Mouse (Mus musculus) CD4-positive, CD25-positive, alpha-beta regulatory T cell, adult 2 months (primary cell): ENCODE measurements around the gene Nebl.
A peak's percentile ranks its signal among the peaks of the same experiment; 100 is the strongest.

Experiments
- DNase-seq: peaks from one replicate; pipeline ENCODE4 v3.0.0-alpha.2; 2012; ENCODE audit warnings: low read depth, low spot score

The Nebl gene

GRCm38 (mm10) chr2:17524205-17524978, 206.9 kb downstream of the Nebl start:
- DNase-seq: no peak

DNA sequence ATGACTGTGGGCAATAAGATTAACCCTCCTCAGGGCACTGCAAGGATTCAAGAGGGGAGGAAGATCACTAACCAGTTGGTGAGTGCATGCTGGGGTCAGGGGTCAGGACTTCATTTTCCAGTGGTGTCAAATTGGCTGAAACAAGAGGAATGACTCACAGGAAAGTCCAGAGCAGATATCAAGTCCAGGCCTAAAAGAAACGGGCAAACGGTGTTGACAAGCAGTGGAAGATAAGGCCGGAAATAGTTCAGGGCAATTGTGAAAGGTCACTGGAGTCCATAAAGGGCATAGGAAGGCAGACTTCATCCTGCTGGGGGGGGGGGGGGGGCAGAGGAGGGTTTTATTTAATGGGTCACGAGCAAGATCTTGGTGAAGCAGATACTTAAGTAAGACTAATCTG, 207.5 kb downstream of the Nebl start:
- DNase-seq: no peak

DNA sequence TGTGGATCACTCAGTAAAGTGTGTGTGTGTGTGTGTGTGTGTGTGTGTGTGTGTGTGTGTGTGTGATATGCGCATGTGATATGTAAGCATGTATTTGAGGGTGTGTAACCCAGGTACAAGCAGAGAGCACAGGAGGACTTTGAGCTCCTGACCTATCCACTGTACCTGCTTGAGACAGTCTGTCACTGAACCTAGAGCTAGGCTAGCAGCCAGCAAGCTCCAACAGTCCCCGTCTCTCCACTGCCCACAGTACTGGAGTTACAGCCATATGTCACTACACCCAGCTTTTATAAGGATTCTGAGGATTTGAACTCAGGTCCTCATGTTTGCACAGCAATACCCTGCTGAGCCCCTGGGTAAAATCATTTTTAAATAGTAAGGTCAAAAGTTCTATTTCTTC, 215.6 kb downstream of the Nebl start:
- no peak for DNase-seq

DNA sequence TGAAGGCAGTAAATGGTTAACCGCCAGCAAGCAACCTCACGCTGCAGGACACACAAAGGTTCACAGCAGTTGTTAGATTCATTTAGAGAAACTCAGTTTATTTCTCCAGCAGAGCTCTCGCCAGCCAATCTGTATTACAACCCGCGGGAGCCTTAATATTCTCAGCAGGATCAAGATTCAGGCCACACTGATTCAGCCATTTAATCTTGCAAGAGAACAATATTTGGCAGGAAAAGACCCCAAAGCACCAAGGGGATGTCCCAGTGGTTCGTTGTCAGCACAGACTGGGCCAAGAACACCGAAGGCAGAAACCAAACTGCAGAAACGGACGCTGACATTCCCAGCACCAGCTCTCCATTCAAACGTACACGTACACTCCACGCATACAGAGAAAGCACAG, 216.5 kb downstream of the Nebl start:
- DNase-seq: no peak

DNA sequence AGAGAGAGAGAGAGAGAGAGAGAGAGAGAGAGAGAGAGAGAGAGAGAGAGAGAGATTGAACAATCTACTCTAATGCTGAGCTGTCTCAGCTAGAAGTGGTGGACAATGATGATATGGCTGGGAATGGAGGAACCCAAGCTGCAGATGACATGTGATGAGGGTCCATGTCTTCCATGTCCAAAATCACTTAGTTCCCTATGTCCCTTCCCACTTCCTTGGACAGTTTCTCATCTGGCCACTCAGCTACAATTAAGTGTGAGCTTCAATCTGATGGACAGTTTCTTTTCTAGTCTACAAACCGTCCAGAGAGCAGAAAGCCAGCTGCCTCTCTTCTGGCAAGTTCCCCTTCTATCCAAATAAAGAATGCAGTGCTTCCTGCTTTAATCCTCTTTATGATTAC, 221.3 kb downstream of the Nebl start:
- DNase-seq: no peak

DNA sequence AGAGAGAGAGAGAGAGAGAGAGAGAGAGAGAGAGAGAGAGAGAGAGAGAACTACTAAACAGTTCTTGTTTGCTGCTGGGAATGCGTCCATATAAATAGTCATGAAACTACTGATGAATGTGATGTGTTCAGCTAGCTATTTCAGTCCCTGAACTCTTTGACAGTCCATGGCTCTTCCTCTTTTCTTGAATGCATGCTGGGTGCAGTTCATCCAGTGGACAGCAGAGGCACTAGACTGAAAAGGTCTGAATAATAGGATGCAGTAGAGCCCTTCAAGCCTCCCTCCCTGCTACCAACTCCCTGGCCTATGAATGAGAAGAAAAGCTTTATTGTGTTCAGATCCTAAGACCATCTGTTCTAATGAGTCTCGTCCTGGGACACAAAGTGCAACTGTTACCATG, 223.9 kb downstream of the Nebl start:
- DNase-seq: no peak

- DNase-seq: no peak
Measured at GRCm38 (mm10) chr2:17504115-17504774, 227.0 kb downstream of the Nebl start.

GRCm38 (mm10) chr2:17501075-17501474, 230.2 kb downstream of the Nebl start:
- no peak for DNase-seq

DNA sequence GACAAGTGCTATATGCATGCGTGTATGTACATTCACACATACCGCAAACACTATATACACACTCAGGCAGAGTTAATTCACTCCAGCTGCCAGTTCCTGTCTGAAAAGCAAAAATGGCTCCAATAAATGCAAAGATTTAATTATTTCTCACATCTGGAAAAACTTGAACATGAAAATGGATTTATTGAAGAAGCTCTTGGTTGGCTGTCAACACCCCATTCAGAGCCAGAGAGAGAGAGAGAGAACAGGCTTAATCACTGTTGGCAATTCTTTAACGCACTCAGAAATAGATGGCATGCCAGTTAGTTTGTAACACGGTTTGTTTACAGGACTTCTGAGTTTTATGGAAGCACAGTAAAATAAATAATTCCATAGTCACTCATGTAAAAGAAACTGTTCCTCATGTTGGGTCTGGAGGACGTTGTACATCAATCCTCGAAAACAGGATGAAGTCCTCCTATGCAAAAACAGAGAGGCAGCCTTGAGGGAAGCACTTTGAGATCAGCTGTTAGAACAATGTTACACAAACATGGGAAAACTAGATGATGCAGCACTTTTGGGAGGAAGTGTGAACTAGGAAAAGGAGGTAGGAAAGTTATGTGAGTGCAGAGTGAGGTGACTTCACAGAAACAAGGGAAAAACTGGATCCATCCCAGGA, 265.6 kb downstream of the Nebl start:
- DNase-seq: no peak

GRCm38 (mm10) chr2:17460434-17460833, 270.8 kb downstream of the Nebl start:
- no peak for DNase-seq

DNA sequence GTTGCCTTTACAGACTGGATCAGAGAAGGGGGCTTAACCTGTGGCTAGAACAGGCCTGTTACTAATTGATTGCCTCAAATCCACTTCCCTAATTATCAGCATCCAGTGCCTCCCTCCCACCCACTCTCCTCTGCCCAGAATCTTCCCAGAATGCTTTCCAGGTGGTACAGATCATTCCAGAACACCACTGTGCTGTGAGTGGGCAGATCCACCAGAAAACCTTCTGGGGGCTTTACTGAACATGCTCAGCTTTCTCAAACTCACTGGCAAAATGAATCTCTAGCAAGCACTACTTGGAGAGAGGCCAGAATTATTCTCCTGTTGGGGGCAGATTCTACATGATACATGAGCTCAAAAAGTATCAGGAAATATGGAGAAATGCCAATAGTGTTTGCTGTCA, 277.6 kb downstream of the Nebl start:
- DNase-seq: no peak

DNA sequence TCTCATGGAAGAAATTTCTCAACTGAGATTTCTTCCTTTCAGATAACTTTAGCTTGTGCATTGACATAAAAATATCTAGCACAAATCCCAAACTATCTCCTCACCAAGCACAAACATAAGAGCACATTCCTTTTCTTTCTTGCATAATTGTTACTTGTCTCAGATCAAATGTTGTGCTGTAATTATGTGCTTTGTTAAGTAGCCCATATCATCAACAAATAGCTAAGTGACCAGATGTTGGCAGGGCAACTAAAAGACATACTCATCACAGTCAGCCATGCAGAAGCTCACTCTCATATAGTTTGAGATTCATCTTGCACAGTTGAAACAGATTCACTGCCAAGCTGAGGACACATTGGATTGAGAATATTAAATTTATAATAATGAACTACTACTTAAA, 282.9 kb downstream of the Nebl start:
- no peak for DNase-seq

GRCm38 (mm10) chr2:17443581-17443980, 287.7 kb downstream of the Nebl start:
- DNase-seq: no peak

DNA sequence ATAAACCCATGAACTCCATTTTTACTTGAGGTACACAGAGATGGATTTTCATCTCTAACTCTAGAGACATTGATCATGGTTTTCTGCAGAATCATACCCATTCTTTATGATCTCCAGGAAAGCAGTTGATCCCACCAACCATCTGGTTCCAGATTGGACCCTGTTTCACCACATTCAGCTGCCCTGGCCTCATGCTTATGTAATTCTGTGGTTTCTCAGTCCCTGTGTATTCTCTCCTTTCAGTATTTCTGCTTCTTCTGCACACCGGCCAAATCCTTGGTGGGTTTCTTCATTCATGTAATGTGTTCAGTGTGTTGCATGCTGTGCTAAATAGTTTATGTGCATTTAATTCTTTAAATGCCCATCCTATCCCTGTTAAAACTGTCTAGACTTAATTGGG, 292.9 kb downstream of the Nebl start:
- no peak for DNase-seq

- DNase-seq: no peak
Measured at GRCm38 (mm10) chr2:17436739-17437440, 294.4 kb downstream of the Nebl start.

DNA sequence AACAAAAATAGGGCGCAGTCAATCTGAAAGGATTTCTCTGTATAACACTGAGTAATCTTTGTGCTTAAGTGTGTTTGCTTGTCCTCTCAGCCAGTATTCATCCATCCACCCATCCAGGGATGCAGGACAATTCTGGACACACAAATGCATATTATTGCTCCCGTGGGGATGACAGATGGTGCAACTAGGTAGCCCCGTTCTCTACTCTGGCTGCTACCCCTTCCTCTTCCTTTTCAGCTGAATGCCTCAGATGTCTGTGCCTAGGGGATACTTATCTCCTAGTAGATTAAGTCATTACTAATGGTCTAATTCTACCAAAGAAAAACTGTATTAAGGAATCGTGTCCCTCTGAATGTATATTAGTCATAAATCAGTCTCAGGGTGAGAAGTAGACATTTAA, 296.0 kb downstream of the Nebl start:
- no peak for DNase-seq

DNA sequence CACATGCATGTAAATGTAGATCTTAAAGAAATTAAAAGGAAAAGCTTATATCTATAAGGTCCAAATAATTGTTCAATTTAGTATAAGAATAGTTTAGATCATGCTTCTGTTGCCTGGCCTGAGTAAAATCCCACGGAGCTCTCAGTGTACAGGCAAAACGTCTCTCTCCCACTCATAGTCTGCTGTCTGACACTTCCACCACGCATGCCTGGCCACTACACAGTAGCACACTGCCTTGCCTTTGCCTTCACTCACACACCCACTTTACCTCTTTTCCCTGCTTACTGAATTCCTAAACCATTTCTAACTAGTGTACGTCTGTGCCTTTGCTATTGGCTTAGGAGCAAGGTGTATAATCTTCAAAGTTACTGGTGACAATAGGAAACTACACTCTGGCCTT, 302.2 kb downstream of the Nebl start:
- no peak for DNase-seq

DNA sequence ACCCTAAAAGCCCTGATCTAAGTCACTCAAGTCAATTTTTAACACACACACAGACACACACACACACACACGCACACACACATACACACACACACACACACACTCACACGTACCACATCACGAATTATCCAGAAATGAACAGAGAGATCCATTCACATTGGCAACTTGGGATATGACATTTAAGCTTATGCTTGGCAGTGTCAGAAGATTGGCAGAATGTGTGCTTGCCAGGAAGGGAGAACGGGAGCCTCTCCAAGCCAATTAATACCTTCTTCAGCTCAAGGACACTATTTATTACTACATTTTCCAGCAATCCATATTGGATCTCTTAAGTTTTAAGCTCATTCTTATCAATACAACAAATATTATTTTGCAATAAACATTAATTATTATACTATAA, 303.1 kb downstream of the Nebl start:
- no peak for DNase-seq

- peak; percentile 63 for DNase-seq
Measured at GRCm38 (mm10) chr2:17422967-17423366, 308.3 kb downstream of the Nebl start.

- peak; percentile 22 for DNase-seq
Measured at GRCm38 (mm10) chr2:17415347-17415746, 315.9 kb downstream of the Nebl start.

GRCm38 (mm10) chr2:17414324-17414723, 316.9 kb downstream of the Nebl start:
- DNase-seq: no peak
